Mouse (Mus musculus): ENCODE results near the gene Cd320.
"Not testable (repeated sequence)": the region's sequence is repeated elsewhere in the genome, so short reads cannot be mapped to it uniquely, and the experiment has no call there.

Cd320 gene

DNA sequence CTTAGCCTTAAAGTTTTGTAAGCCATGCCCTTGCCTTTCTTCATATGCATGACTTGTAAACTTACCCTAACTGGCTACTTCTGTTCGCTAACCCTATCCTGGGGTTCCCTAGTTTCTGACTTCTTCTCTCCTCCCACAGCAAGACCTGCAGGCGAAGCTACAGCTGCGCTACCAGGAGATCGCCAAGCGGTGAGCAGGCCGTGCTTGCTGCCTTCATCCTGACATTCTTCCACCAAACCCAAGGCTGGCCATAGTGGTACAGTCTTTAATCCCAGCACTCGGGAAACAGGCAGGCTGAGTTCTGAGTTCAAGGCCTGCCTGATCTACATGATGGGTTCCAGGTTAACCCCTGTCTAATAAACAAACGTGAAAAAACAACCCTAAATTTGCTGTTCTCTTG, 17.4 kb upstream of the Cd320 start:
- no peak for DNase-seq

DNA sequence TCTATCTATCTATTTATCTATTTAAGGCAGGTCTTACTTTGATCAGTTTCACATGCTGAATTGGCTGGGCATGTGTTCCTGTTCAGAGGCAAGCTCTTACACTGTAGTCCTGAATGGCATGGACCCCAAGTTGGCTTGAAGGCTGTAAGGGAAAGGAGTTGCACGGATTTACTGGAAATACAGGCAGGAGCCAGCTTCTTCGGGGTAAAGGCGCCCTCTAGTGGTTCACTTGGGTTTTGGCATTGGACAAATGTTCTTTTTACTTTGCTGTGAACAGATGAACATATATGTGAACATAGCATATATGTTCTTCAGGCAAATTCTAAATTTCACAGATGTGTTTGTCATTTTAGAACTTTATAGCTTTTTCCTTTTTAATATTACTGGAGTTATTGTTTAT, 16.0 kb upstream of the Cd320 start:
- peak; percentile 66 to 81 for DNase-seq

DNA sequence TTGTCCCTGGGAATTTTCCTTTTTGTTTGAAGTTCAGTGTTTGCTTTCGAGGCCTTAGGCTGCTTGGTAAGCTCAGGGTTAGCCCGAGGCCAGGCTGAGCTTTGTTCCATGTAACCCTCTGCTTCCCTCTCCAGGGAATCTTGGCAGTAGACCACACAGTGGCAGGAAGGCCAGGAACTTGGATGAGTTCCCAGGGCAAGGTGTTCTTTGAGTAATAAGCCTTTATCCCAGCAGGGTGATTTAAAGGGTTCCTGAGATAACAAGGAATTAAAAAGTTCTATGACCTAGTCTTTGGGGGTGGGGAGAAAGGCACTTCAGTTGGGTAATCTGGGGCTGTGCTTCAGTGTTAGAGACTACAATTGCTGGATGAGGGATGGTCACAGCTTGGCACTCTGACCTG, 14.0 kb upstream of the Cd320 start:
- DNase-seq: peak; percentile 54 to 71

DNA sequence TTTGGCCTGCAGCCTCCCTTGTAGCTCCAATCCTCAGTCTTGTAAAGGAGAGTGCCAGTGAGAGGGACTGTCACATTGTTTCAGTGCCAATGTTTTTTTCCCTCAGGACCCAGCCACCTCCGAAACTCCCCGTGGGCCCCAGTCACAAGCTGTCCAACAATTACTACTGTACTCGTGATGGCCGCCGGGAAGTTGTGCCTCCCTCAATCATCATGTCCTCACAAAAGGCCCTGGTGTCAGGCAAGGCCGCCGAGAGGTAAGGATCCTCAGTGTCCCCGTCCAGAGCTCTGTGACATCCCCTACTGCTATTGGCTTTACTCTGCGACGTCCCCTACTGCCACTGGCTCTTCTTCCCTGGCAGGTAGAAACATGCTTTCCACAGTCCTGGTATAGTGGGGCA, 13.3 kb upstream of the Cd320 start:
- DNase-seq: no peak

DNA sequence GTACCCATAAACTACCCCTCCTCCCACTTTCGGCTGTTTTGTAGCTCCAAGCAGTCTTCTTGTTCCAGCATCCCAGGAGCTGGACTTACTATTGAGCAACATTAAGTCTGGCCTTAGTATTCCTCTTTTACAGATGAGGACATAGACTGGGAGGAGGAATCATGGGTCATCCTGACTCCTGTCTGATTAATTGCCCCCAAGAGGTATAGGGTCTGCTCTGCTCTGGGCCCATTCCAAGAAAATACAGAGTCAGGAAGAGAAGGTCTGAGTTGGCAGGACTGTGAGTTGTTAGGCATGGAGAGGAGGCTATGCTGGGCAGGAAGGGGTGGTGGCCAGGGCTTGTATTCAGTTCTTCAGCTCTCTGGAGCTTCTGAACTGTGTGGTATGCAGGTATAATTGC, 1.3 kb downstream of the Cd320 start:
- DNase-seq: no peak

DNA sequence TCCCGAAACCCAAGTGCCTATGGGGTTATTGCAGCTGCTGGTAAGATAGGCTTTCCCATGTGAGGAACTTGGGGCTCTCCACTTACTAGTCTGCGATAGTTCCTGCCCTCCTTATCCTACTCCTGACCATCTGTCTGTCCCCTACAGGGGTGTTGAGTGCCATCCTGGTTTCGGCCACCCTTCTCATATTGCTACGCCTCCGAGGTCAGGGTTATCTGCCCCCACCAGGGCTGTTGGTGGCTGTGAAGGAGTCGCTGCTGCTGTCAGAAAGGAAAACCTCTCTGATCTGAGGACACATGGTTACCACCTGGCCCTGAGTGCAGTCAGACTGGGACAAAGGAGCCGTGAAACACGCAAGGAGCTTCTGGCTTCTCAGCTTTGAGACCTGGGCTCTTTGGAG, 5.2 kb downstream of the Cd320 start:
- DNase-seq: no peak

DNA sequence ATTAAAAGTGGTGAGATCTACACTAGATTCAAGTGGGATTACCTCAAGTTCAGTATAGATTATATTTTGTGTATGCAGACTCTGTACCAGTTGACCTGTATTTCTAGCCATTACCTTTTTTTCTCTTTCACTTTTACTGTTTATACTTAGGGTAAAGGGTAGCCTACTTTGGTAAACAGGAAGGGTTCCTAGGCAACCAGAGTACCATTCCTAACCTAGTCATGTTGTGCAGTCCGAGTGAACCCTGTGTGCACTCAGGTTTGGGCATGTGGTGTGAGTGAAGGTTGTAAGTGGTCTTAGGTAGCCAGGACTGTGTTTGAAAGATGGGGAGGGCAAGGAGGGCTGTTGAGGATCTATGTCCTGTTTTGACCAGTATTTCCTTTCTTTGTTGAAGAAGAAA, 8.4 kb downstream of the Cd320 start:
- no peak for DNase-seq

DNA sequence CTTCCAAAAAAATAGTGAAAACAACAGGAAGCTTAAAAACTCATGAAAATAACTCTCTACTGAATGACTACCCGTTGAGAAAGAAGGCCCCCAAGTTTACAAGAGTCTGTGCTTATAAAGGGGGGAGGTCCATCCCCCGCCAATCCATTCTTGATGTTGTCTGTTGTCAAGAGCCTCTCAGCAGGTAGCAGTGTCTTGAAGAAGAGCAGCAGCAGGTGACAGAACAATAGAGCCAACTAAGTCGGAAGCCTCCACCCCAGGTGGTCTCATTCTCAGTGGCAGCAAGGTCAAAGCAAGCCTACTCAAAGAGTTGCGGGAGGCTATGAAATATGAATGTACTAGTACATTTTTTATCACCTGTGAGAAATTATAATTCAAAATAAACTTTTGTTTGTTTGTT, 14.9 kb downstream of the Cd320 start:
- DNase-seq: no peak

DNA sequence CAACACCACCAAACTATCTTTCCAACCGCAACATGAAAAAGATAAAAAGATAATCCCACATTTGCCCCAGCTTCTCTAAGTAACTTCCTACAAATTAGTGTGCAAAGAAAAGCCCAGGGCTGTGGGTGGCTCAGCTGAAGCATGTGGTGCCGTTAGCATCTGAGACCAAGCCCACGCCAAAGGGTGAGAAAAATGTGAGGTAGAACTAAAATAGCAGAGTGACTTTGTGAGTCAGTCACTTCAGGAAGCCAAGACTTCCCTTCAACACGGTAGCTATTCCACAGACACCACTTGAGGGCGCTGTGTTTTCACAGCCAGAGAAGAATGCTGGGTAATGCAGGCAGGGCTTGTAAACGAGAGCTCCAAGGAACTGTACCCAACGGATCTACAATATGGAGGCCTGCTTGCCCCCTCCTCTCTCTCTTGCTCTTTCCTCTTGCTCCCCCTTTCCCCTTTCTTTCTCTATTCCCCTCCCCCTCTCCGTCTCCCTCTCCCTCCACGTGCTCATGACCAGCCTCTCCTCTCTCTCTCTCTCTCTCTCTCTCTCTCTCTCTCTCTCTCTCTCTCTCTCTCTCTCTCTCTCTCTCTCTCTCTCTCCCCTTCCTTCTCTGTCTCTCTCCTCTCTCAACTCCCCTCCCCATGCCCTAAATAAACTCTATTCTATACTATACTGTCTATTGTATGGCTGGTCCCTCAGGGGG, 22.6 kb downstream of the Cd320 start:
- DNase-seq: peak; percentile 14 to 21

DNA sequence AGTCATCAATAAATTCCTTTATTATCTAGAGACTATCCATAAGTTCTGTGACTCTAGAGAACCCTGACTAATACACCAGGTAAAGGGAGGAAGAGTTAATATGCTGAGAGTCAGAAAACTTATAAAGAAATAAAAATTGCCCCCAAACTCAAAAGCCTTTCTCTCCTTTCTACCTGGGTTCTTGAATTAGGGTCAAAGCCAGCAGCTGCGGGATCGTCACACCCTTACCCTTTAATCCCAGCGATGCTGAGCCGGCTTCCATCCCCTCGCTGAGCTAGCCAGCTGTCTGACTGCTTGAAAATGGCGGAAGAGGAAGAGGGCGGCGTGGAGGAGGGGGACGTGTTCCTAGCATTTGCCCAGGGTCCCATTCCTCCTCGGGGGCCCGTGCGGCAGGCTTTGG, 30.6 kb downstream of the Cd320 start, which contains the start of gene Gm7029:
Gene Gm7029 (plus strand): TSS at position 301 of the 400 bp plus-strand sequence.
- not testable (repeated sequence) for DNase-seq

DNA sequence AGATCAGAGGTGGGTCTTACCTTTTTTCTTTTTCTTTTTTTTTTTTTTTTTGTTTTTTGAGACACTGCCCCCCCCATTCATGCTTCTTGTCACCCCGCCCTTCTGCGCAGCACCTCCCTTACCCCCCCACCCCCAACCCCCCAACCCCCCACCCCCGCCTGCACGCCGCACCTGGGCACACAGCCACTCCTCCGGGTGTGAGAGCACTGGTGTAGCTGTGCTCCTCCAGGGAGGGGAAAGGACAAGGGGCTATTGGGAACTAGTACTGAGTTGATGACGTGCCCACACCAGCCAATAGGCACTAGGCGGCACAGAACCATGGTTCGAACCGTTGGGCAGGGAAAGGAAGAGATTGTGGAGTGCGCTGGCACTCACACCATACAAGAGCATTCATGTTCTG, 31.5 kb downstream of the Cd320 start:
- peak; percentile 16 to 24 for DNase-seq

DNA sequence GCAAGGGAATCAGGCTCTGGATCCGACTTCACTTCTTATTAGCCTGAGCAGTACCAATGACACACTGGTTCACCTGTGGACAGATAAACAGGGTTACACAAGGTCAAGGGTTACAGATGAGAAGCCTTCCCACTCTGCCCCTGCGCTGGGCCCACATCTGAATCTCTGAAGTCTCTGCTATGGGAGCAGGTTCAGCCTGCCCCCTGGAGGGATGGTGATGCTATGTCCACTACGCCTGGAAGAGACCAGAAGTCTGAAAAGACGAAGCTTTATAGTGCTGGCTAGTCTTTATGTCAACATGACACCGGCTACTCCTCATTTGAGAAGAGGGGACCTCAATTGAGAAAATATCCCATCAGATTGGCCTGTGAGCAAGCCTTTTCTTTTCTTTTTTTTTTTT, 32.9 kb downstream of the Cd320 start:
- DNase-seq: not testable (repeated sequence)

DNA sequence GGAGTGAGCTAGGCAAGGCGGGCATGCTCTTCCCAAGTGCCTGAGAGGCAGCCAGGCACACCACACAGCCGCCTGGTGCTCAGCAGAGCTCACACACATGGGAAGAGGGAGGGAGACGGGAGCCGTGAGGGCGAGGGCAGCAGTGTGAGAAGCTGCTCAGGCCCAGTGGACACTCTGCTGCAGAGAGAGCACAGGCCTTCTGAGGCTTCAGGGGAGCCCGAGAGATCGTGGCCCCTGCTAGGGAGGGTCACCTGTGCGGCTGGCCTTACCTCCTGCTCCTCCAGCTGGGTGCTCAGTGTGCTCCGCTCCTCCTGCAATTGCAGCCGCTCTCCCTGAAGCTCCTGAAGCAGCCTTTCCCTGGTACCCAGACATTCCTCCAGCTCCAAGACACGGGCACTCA, 41.4 kb downstream of the Cd320 start:
- DNase-seq: not testable (repeated sequence)

DNA sequence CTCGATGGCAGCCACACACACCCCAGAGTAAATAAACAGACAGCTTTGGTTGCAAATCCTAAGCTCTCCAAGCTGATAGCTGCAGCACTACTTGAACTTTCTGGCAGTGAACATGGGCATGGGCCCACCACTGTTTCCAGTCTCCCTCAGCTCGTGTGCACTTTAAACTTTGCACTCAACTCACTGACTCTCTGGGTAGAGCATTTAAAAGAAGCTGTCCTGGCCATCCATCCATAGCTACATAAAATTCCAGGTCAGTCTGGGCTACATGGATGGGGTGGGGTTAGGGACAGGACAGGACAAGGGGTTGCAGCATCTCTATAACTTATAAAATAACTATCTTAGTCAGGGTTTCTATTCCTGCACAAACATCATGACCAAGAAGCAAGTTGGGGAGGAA, 44.9 kb downstream of the Cd320 start:
- not testable (repeated sequence) for DNase-seq

DNA sequence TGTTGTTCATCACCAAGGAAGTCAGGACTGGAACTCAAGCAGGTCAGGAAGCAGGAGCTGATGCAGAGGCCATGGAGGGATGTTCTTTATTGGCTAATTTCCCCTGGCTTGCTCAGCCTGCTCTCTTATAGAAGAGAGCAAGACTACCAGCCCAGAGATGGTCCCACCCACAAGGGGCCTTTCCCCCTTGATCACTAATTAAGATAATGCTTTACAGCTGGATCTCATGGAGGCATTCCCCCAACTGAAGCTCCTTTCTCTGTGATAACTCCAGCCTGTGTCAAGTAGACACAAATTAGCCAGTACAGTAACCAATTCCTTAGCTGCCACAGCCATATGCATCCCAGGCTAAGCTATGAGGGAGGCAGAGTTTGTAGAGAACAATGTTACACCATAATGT, 45.3 kb downstream of the Cd320 start:
- not testable (repeated sequence) for DNase-seq

DNA sequence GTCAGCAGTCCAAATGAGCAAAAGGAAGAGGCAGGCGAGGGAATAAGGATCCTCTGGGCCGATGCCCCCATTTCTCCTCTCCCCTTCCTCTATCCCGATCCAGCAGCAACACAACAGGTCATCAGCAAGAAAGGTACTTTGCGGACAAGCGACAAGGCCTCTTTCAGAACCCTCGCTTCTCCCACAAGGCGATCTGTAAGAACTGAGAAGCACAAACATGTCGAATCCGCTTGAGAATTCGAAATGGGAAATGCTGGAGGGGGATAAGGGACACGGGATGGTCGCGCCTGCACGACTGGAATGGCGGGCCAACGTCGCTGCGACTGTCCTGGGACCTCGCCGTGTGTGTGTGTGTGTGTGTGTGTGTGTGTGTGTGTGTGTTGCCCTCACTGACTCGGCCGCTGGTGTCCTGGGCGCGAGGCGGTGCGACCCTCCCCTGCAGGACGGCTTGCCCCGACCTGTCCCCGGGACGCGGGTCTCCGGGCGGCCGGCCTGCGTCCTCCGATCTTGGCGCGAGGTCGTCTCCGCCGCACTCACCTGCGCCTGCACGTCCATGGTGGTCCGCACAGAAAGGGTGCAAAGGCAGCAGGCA, 47.1 kb downstream of the Cd320 start:
- DNase-seq: not testable (repeated sequence)

DNA sequence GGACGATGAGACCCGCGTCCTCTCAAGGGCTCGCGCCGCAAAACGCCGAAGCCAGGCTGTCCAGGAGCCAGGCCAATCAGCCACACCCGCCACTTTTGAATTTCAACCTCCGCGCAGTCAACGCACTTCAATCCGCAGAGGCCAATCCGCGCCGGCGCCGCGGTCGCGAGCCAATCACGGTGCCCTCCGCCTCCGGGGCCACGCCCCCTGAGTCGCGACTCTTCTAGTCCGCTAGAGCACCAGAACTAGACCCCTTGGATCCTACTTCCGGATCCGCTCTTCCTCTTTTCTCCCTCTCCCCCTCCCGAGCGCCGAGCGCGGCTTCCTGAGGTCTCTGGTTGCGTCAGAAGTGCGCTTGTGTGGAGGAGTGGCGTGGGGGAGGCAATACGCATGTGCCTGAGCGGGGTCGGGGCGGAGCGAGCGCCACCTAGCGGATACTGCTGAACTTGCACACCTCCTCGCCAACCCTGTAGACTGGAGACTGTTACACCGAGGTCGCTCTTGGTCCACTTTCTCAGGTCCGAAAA, 47.7 kb downstream of the Cd320 start, which contains the start of gene Kifc1:
Gene Kifc1 (minus strand): TSS at position 129 of the 527 bp plus-strand sequence.
- DNase-seq: peak; percentile 99 to 100

DNA sequence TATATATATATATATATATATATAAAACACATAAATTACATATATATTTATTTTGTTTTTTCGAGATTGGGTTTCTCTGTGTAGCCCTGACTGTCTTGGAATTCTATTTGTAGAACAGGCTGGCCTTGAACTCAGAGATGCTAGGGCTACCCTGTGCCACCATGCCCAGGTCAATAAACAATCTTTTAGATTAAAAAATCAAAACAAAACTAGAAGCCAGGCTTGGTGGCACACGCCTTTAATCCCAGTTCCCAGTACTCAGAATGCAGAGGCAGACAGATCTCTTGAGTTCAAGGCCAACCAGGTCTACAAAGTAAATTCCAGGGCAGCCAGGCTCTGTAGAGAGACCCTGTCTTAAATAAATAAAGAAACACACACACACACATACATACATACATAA, 48.5 kb downstream of the Cd320 start:
- no peak for DNase-seq

DNA sequence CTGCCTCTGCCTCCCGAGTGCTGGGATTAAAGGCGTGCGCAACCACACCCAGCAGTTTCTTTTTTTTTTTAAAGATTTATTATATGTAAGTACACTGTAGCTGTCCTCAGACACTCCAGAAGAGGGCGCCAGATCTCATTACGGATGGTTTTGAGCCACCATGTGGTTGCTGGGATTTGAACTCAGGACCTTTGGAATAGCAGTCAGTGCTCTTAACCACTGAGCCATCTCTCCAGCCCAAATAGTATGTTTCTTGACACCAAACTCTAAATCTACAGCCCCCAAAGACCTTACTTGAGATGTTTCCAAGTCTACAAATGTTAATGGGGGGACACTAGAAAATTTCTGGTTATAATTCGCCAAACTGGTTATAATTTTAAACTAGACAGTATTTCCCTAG, 49.0 kb downstream of the Cd320 start:
- DNase-seq: not testable (repeated sequence)

DNA sequence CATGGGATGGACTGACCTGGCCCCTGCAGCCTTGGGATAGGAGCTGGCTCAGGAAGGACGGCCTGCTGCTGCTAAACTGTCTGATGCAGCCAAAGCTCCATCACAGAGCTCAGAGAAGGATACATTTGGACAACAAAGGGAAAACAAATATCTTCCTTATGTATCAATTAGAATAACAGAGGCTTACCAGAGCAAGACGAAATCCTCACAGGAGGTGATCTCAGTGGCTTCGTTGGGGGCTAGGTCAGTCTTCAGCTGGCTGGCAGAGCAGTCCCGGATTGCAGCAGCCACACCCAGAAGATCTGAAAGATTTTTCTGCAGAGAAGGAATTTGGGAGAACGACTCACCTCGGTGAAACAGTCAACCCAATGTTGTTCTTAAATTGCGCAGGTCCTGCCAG, 49.5 kb downstream of the Cd320 start:
- no peak for DNase-seq

DNA sequence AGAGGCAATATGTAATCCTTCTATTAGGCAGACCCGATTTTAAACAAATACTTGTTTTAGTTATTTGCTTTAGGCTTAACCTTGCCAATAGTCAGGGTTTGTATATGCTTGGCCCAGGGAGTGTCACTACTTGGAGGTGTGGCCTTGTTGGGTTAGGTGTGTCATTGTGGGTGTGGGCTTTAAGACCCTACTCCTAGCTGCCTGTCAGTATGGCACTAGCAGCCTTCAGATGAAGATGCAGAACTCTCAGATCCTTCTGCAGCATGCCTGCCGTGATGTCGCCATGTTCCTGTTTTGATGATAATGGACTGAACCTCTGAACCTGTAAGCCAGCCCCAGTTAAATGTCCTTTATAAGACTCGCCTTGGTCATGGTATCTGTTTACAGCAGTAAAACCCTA, 50.1 kb downstream of the Cd320 start:
- DNase-seq: not testable (repeated sequence)

DNA sequence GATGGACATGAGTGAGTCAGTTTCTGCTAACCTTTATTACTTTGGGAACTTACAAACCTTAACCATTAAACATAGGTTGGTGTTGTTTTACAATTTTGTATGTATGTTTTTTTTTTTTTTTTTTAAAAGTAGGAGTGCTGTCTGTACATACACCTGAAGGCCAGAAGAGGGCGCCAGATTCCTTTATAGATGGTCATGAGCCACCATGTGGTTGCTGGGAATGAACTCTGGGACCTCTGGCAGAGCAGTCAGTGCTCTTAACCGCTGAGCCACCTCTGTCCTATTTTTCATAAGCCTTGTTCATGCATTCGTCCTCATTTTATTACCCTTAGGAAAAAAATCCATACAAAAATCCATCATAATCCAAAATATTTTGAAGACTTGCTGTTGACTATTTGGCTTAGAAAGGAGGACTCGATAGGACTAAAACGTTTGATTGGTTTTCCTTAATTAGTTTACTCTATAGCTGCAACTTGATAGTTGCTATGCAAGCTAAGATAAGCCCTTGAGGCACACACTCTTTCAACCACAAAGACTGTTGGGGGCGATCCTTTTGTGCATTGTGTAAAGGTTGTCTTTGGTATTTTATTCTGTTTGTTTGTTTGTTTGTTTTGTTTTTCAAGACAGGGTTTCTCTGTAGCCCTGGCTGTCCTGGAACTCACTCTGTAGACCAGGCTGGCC, 54.4 kb downstream of the Cd320 start:
- DNase-seq: peak in 1 of 2 experiments; percentile 25

DNA sequence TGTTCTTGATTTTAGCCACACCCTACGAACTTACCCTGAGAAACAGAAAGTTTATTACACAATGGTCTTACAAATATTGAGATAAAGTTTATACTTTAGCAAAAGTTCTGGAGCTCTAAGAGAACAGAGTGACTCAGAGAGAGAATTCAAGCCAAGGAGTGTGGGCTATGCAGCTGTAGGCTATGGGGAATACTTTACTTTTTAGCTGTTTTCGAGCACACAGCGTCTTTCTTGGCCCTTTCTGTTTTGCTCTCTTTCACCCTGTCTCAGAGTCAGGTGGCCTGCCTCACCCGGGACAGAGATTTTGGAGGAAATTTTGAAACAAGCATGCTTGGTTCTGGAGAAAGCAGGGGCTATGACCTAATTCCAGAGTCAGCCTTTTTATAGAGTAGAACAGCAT, 55.3 kb downstream of the Cd320 start:
- not testable (repeated sequence) for DNase-seq
